27 mouse cellular contexts compared by ENCODE assay signal in the genomic region with DNA sequence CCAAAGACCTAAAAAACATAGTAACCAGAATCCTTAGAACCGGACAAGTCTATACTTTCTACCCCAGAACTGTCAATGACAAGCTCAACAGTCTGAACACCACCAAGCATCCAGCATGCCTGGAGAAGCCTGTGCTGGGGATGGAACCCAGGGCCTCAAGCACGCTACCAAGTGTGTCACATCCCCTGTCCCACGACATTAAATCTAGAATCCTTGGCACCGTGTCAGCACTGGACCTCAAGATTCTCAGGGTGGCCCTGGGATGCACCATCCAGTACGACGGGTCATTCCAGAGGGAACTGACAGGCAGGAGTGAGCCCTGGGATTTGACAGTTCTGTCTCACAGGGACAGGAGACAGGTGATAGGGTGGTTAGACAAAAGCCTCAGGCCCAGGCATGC.
"Had no signal": no experiment of that assay in that cellular context is flagged by ENCODE, and none has a peak within 500 bp of the region (broad histone marks: within the 10 kb centered on the region; RNA-seq: fewer than 3 reads in every experiment).

No protein-coding gene starts in this region.

- H3K4me1 ChIP-seq: embryonic facial prominence, embryonic 12.5 days; forebrain, embryonic 12.5 days; forebrain, embryonic 13.5 days; forebrain, embryonic 15.5 days had no signal

- H3K9ac ChIP-seq: embryonic facial prominence, embryonic 12.5 days; embryonic facial prominence, embryonic 13.5 days; embryonic facial prominence, embryonic 15.5 days; forebrain, embryonic 12.5 days; forebrain, embryonic 13.5 days; forebrain, embryonic 15.5 days; forebrain, postnatal 0 days had no signal

- ATAC-seq: forebrain, embryonic 13.5 days; forebrain, embryonic 14.5 days; forebrain, embryonic 15.5 days; forebrain, embryonic 16.5 days; forebrain, postnatal 0 days had no signal

- H3K27me3 ChIP-seq: embryonic facial prominence, embryonic 12.5 days; embryonic facial prominence, embryonic 13.5 days; embryonic facial prominence, embryonic 15.5 days; forebrain, embryonic 12.5 days; forebrain, embryonic 13.5 days; forebrain, embryonic 15.5 days had no signal

- DNase-seq: cerebellum, adult 2 months; cerebellum, adult 8-10 months; cerebellum, adult 9-10 months; cerebellum, adult 9-11 months; cerebellum, postnatal 10 days; cerebellum, postnatal 14 days; cerebellum, postnatal 25 days; cerebellum, postnatal 36 days; embryo, embryonic 11 days; forebrain, postnatal 0 days; gastrocnemius, adult 2 months; gastrocnemius, postnatal 10 days; gastrocnemius, postnatal 14 days; gastrocnemius, postnatal 25 days; gastrocnemius, postnatal 36 days; heart, adult 18-20 months had no signal

- H3K4me3 ChIP-seq: embryonic facial prominence, embryonic 10.5 days; embryonic facial prominence, embryonic 12.5 days; embryonic facial prominence, embryonic 13.5 days; embryonic facial prominence, embryonic 15.5 days; erythroblast, embryonic 14.5 days; forebrain, embryonic 10.5 days; forebrain, embryonic 12.5 days; forebrain, embryonic 13.5 days; forebrain, embryonic 15.5 days; gastrocnemius, adult 2 months had no signal

- H3K27ac ChIP-seq: embryonic facial prominence, embryonic 10.5 days; embryonic facial prominence, embryonic 12.5 days; embryonic facial prominence, embryonic 13.5 days; embryonic facial prominence, embryonic 15.5 days; forebrain, embryonic 10.5 days; forebrain, embryonic 12.5 days; forebrain, embryonic 13.5 days; forebrain, embryonic 15.5 days; gastrocnemius, adult 2 months had no signal

- H3K4me2 ChIP-seq: embryonic facial prominence, embryonic 12.5 days; embryonic facial prominence, embryonic 13.5 days; embryonic facial prominence, embryonic 15.5 days; forebrain, embryonic 12.5 days; forebrain, embryonic 13.5 days; forebrain, embryonic 15.5 days had no signal

- H3K9me3 ChIP-seq: embryonic facial prominence, embryonic 10.5 days; embryonic facial prominence, embryonic 12.5 days; embryonic facial prominence, embryonic 13.5 days; embryonic facial prominence, embryonic 15.5 days; forebrain, embryonic 10.5 days; forebrain, embryonic 12.5 days; forebrain, embryonic 13.5 days; forebrain, embryonic 15.5 days had no signal
